Mouse (Mus musculus): Measurements from ENCODE around the gene Sash3. TPM values are rescaled to one million over a fixed set of nuclear protein-coding genes. Genes with fewer than 3 reads are reported as not detected.
A peak's percentile ranks its signal among the peaks of the same experiment; 100 is the strongest.

Sash3 gene
- polyA plus RNA-seq, 1 experiment from 2014 or later, result 1.1 TPM

DNA sequence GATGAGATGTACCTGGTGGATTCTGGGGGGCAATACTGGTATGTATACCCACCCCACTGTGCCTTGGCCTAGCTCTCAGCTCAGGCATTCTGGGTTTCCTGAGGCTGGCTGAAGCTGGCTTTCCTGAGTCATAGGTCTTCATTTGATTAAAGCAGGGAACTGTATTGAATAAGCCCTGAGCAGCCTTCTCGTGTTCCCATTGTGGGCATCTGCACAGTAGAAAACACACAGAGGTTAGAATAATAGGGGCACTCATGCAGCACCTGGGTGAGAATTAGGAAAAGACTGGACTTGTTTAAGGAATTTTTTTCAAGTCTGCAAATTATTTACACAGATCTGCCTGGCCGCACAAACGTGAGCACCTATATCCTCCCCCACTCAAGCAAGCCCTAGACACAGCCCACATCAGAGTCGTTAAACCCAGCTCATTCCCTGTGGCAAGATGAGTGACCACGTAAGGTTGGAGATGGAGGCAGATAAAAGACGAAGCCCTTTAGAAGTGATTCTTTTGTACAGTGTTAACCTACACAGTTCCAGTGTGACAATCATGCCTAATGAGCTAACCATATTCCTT, 19.2 kb upstream of the Sash3 start:
- WGBS, result 75% methylated on average over 6 of the region's 6 CpGs

DNA sequence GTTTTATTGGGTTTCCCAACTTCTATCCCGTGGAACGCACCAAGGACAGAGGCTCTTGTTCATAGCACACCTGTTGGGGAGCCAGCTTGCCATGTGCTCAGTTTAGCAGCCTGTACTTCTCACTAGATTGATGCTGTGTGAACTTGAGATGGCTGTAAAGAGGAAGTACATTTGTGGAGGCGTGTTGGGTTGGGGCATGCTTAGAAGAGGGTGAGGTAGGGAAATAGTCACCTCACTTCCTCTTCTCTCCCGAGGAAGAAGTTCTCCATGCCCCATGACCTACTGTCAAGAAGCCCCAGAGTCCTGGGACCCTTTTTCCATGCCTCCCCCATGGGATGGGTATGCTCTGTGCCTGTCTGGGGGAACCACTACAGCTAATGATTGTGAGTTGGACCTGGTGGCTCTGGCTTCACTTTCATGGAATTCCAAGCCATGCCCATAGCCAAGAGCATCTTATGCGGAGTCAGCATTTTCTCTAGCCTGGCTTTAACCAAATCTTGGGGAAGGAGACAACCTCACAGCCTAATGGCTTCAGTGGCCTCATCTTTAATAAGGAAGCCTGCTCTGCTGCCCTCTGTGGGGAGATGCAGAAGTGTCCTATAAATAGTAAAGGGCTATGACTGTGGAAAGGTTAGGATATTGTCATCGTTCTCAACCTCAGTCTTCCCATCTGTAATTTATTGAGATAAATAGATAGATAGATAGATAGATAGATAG, 18.6 kb upstream of the Sash3 start:
- 79% methylated on average over 6 of the region's 6 CpGs for WGBS
- Histone ChIP-seq H3K27me3 (replicated peaks) (no peaks in the 10 kb centered on the region), H3K9me3 (replicated peaks) (no peaks in the 10 kb centered on the region), H3K27ac (replicated peaks) (no peak overlapping the region), H3K9ac (replicated peaks) (no peak overlapping the region), H3K36me3 (no peaks in the 10 kb centered on the region), H3K4me2 (no peak overlapping the region), H3K4me3 (replicated peaks) (no peak overlapping the region), H3K4me1 (no peaks in the 10 kb centered on the region)
- no peak for ATAC-seq (ENCODE audit: low FRiP score)

More for the DNA sequence above, 19.2 kb upstream of the Sash3 start:
- Histone ChIP-seq H3K9me3 (replicated peaks) (no peaks in the 10 kb centered on the region), H3K36me3 (no peaks in the 10 kb centered on the region), H3K4me2 (no peak overlapping the region), H3K27me3 (replicated peaks) (no peaks in the 10 kb centered on the region), H3K9ac (replicated peaks) (no peak overlapping the region), H3K4me1 (no peaks in the 10 kb centered on the region), H3K27ac (replicated peaks) (no peak overlapping the region), H3K4me3 (replicated peaks) (no peak overlapping the region)
- no peak for ATAC-seq (ENCODE audit: low FRiP score)

- no peak for ATAC-seq (ENCODE audit: low FRiP score)
- H3K36me3 ChIP-seq, result no peaks in the 10 kb centered on the region
- 73% methylated on average over 1 of the region's 1 CpGs for WGBS
- H3K4me2 ChIP-seq, result no peak overlapping the region
- no peak overlapping the region for H3K4me3 ChIP-seq (replicated peaks)
- H3K27ac ChIP-seq (replicated peaks), result no peak overlapping the region
- no peak overlapping the region for H3K9ac ChIP-seq (replicated peaks)
- no peaks in the 10 kb centered on the region for H3K4me1 ChIP-seq
- no peaks in the 10 kb centered on the region for H3K9me3 ChIP-seq (replicated peaks)
- H3K27me3 ChIP-seq (replicated peaks), result no peaks in the 10 kb centered on the region
Measured at GRCm38 (mm10) chrX:48129167-48129566, 17.1 kb upstream of the Sash3 start.

- Histone ChIP-seq H3K36me3 (no peaks in the 10 kb centered on the region), H3K27me3 (replicated peaks) (no peaks in the 10 kb centered on the region), H3K27ac (replicated peaks) (no peak overlapping the region), H3K4me3 (replicated peaks) (no peak overlapping the region), H3K9ac (replicated peaks) (no peak overlapping the region), H3K9me3 (replicated peaks) (no peaks in the 10 kb centered on the region), H3K4me2 (no peak overlapping the region), H3K4me1 (no peaks in the 10 kb centered on the region)
- 87% methylated on average over 4 of the region's 4 CpGs for WGBS
- ATAC-seq (ENCODE audit: low FRiP score), result no peak
Measured at GRCm38 (mm10) chrX:48136935-48137334, 9.3 kb upstream of the Sash3 start.

GRCm38 (mm10) chrX:48138011-48138410, 8.2 kb upstream of the Sash3 start:
- Histone ChIP-seq H3K4me3 (replicated peaks) (no peak overlapping the region), H3K27me3 (replicated peaks) (no peaks in the 10 kb centered on the region), H3K27ac (replicated peaks) (no peak overlapping the region), H3K36me3 (no peaks in the 10 kb centered on the region), H3K9me3 (replicated peaks) (no peaks in the 10 kb centered on the region), H3K4me1 (no peaks in the 10 kb centered on the region), H3K4me2 (no peak overlapping the region), H3K9ac (replicated peaks) (no peak overlapping the region)
- WGBS, result 74% methylated on average over 6 of the region's 6 CpGs
- ATAC-seq (ENCODE audit: low FRiP score), result no peak

DNA sequence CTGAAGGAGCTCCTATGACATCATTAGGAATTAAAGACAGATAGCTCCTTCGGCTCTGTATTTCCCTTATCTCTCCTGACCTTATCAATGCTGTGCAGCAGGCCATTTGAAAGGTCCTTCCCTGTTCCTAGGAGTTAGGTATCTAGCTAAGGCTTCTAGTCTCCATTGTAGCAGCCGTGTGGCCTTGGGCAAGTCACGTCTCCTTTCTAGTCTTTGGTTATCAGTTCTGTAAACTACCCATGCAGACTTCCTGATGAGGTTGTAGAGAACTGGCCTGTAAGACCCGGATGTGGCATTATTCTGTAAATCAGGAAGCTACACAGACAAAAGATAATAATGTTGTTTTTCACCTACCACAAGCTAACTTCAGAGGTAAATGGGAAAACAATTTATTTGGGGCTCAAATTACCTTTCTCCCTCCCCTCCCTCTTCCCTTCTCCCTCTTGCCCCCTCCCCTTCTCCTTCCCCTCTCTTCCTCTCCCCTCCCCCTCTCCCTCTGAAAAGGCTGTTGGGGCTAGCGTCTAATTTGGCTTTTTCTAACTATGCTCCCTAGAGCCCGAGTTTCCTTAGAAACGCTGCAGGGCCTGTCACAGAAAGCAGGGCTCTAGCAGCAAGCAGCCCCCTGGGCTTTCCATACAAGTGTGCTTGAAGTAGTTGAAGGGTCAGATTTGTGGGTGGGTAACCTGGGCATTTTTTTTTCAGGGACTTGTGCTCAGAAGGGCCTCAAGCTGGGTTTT, 7.5 kb upstream of the Sash3 start:
- no peaks in the 10 kb centered on the region for H3K9me3 ChIP-seq (replicated peaks)
- no peaks in the 10 kb centered on the region for H3K27me3 ChIP-seq (replicated peaks)
- no peak overlapping the region for H3K9ac ChIP-seq (replicated peaks)
- H3K4me1 ChIP-seq, result no peaks in the 10 kb centered on the region
- H3K36me3 ChIP-seq, result no peaks in the 10 kb centered on the region
- no peak; the same call in 1 of the 2 replicates for ATAC-seq (ENCODE audit: low FRiP score)
- 52% methylated on average over 7 of the region's 7 CpGs for WGBS
- H3K27ac ChIP-seq (replicated peaks), result no peak overlapping the region; the same call in 1 of the 2 replicates
- no peak overlapping the region for H3K4me3 ChIP-seq (replicated peaks)
- no peak overlapping the region for H3K4me2 ChIP-seq

DNA sequence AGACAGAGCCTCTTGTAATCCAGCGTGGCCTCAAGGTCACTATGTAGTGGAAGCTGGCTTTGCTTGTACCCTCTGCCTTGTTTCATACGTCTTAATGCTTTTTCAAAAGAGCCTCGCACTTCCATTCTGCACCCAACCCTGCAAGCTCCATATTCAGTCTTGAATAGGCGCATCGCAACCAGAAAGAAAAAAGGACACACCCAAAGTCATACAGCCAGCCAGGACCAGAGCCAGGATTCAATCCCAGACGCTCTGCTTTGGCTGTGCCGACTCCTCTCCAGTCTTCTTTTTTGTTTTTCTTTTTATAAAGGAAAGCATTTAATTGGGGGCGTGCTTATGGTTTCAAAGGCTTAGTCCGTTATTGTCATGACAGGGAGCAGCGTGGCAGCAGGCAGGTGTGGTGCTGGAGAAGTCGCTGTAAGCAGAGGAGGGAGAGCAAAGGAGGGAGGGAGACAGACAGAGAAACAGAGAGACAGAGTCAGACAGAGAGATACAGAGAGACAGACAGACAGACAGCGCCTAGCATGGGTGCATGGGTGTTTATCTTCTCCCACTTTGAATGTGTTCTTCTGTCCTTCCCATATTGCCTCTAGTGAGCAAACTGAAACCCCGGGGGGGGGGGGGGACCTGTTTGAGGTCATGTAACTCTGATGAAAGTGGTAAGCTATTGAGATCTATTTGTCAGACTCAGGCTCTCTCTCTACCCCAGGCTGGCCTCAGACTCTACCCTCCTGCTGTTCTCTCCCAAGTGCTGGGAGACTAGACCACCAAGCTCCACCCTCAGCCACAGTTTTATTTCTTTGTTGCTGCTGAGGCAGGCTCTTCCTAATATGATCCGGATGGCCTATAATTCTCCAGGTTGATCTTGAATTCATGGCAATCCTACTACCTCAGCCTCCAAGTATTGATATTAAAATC, 6.6 kb upstream of the Sash3 start:
- Histone ChIP-seq H3K4me1 (no peaks in the 10 kb centered on the region), H3K4me2 (no peak overlapping the region), H3K36me3 (no peaks in the 10 kb centered on the region), H3K4me3 (replicated peaks) (no peak overlapping the region), H3K27ac (replicated peaks) (no peak overlapping the region; the same call in 1 of the 2 replicates), H3K27me3 (replicated peaks) (no peaks in the 10 kb centered on the region), H3K9ac (replicated peaks) (no peak overlapping the region), H3K9me3 (replicated peaks) (no peaks in the 10 kb centered on the region)
- WGBS, result 36% methylated on average over 14 of the region's 14 CpGs
- ATAC-seq (ENCODE audit: low FRiP score), result no peak

DNA sequence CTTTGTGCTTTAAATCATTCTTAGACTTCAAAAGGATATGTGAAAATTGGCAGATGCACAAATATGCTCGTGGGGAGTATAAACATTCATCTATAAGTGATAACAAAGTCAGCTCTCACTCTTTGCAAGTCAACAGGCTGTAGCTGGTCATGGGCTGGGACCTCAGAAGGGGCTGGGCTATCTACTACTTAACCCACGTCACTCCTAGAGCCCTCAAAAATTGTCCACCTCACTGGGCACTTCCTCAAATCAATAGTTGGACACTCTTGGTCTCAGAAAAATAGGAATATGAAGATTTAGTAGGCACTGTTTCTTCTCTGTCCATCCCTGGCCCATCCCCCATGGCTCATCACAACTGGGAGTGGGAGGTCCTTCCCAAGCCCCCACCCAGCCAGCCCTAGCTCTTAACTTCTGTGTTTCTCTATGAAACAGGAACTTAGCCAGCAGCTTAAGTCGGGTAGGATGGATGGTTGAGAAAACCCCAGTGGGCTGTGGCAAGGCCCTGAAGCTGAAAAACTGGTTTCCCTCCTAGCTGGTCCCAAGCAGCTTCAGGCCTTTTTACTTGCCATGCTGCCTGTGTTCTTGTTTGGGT, 5.9 kb upstream of the Sash3 start:
- H3K4me1 ChIP-seq, result no peaks in the 10 kb centered on the region
- no peak overlapping the region for H3K4me2 ChIP-seq
- no peaks in the 10 kb centered on the region for H3K36me3 ChIP-seq
- H3K4me3 ChIP-seq (replicated peaks), result no peak overlapping the region
- no peak overlapping the region for H3K27ac ChIP-seq (replicated peaks)
- no peak overlapping the region for H3K9ac ChIP-seq (replicated peaks)
- no peaks in the 10 kb centered on the region for H3K27me3 ChIP-seq (replicated peaks)
- H3K9me3 ChIP-seq (replicated peaks), result no peaks in the 10 kb centered on the region
- 55% methylated on average over 3 of the region's 3 CpGs for WGBS
- ATAC-seq (ENCODE audit: low FRiP score), result no peak

DNA sequence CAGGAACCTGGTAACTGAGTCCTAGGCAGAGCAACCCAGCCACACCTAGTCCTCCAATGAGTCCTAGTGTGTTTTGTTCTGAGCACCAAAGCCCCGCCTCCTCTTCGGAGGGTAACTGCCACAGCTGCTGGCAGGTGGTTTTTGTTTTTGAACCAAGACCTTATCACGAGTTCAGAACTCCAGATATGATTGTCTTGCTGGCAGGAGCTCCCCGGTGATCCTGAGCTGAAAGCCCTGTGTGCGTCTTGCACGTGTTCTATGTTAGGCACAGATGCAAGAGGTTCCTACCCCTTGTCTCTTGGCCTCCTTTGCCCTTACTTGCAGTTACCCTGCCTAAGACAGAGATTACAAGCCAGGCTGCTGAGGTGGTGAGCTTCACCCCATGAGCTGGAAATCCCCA, 4.8 kb upstream of the Sash3 start:
- H3K4me3 ChIP-seq (replicated peaks), result no peak overlapping the region
- H3K27ac ChIP-seq (replicated peaks), result no peak overlapping the region
- no peak for ATAC-seq (ENCODE audit: low FRiP score)
- H3K27me3 ChIP-seq (replicated peaks), result no peaks in the 10 kb centered on the region
- no peak overlapping the region for H3K4me2 ChIP-seq
- no peaks in the 10 kb centered on the region for H3K36me3 ChIP-seq
- no peak overlapping the region for H3K9ac ChIP-seq (replicated peaks)
- H3K4me1 ChIP-seq, result no peaks in the 10 kb centered on the region
- 80% methylated on average over 6 of the region's 6 CpGs for whole genome bisulfite sequencing
- H3K9me3 ChIP-seq (replicated peaks), result no peaks in the 10 kb centered on the region

DNA sequence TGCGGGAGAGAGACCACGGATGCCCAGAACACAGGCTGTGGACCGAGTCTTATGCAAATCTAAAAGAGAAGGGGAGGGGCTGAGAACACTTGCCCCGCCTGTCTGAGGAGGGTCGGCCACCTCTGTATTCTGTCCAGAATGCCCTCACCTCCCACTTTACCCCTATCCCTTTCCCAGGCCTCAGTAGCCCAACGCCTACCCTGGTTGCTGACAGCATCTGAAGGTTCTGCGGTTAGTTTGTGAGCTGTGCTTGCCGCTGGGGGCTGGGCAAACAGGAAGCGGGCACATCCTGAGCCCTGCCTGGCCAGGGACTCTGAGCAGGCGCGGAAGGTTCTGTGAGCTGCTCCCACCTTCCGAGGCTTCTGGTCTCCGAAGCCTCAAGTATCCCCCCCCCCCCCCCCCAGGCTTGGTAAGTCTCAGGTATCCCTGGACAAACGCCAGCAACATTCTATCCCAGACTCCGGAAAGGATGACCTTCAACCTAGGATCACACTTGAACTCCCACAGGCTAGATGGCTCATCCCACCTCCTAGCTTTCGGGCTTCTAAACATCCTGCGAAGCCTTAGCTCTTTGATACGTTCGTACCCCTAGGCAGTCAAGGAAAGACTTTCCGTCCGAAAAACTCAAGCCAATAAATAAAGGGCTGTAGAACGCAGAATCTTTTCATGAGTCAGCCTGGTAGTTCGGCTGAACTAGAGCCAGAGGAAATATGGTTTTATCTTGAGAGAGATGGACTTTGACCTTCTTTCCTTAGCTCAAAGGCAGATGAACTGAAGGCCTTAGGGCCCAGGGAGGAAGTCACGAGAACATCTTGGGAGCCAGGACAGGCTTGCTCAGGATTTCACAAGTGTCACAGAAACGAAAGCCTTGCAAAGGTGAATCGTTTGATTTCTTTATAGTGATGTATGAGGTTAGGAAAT, 2.6 kb upstream of the Sash3 start:
- Histone ChIP-seq H3K4me2 (peak overlapping the region; percentile 29), H3K27ac (replicated peaks) (no peak overlapping the region), H3K4me3 (replicated peaks) (no peak overlapping the region), H3K36me3 (no peaks in the 10 kb centered on the region), H3K27me3 (replicated peaks) (no peaks in the 10 kb centered on the region), H3K4me1 (no peaks in the 10 kb centered on the region), H3K9ac (replicated peaks) (no peak overlapping the region), H3K9me3 (replicated peaks) (no peaks in the 10 kb centered on the region)
- ATAC-seq (ENCODE audit: low FRiP score), result no peak
- WGBS, result 58% methylated on average over 26 of the region's 26 CpGs

Data from neural tube, embryonic 15.5 days (tissue).